Mouse (Mus musculus): Measurements from ENCODE around the gene Hoxb2. TPM values are rescaled to one million over a fixed set of nuclear protein-coding genes. Genes with fewer than 3 reads are reported as not detected.

Gene Hoxb2
- polyA plus RNA-seq, 1 experiment from 2014 or later: 42.9 TPM

- Histone ChIP-seq H3K27me3 (ENCODE audit: control insufficient read depth, insufficient read depth, low read length) (peaks cover 49% of the 10 kb centered on the region), H3K9me3 (ENCODE audit: control insufficient read depth, low read length) (no peaks in the 10 kb centered on the region), H3K27ac (peak overlapping the region; percentile 99), H3K4me2 (replicated peaks) (peak overlapping the region; percentile 71), H3K4me3 (replicated peaks; ENCODE audit: low read length) (peak overlapping the region; percentile 68), H3K4me1 (replicated peaks; ENCODE audit: control insufficient read depth, insufficient read depth, low read length) (peaks cover 33% of the 10 kb centered on the region), H3K9ac (peak overlapping the region; percentile 98), H3K36me3 (replicated peaks; ENCODE audit: control insufficient read depth, insufficient read depth) (0 out of 2 replicates have a peak, but pooled peaks cover 9% of the 10 kb centered on the region)
- WGBS: 1% methylated on average over 22 of the region's 22 CpGs
- DNase-seq (ENCODE audit: low spot score): peak; percentile 75
- ATAC-seq (ENCODE audit: low FRiP score): peak; percentile 69; the same call in 1 of the 2 replicates
These were observed 1.5 kb downstream of the Hoxb2 start for GRCm38 (mm10) chr11:96351831-96352230.

- Histone ChIP-seq H3K4me2 (replicated peaks) (peak overlapping the region; percentile 71), H3K9ac (peak overlapping the region; percentile 98)
These were observed 2.6 kb downstream of the Hoxb2 start for GRCm38 (mm10) chr11:96352691-96353521.

GRCm38 (mm10) chr11:96353522-96353841 is 3.2 kb downstream of the Hoxb2 start:
- Histone ChIP-seq H3K27ac (peak overlapping the region; percentile 99), H3K36me3 (replicated peaks; ENCODE audit: control insufficient read depth, insufficient read depth) (0 out of 2 replicates have a peak, but pooled peaks cover 9% of the 10 kb centered on the region), H3K4me1 (replicated peaks; ENCODE audit: control insufficient read depth, insufficient read depth, low read length) (peaks cover 26% of the 10 kb centered on the region), H3K4me3 (replicated peaks; ENCODE audit: low read length) (peak overlapping the region; percentile 68), H3K9me3 (ENCODE audit: control insufficient read depth, low read length) (no peaks in the 10 kb centered on the region), H3K27me3 (ENCODE audit: control insufficient read depth, insufficient read depth, low read length) (peaks cover 53% of the 10 kb centered on the region), H3K9ac (peak overlapping the region; percentile 98), H3K4me2 (replicated peaks) (peak overlapping the region; percentile 71)
- ATAC-seq (ENCODE audit: low FRiP score) (no peak), DNase-seq (ENCODE audit: low spot score) (no peak)
- 2% methylated on average over 14 of the region's 14 CpGs for WGBS

More at GRCm38 (mm10) chr11:96352691-96353521, 2.6 kb downstream of the Hoxb2 start:
- Histone ChIP-seq H3K4me1 (replicated peaks; ENCODE audit: control insufficient read depth, insufficient read depth, low read length) (peaks cover 31% of the 10 kb centered on the region), H3K27ac (peak overlapping the region; percentile 99), H3K36me3 (replicated peaks; ENCODE audit: control insufficient read depth, insufficient read depth) (0 out of 2 replicates have a peak, but pooled peaks cover 9% of the 10 kb centered on the region), H3K9me3 (ENCODE audit: control insufficient read depth, low read length) (no peaks in the 10 kb centered on the region), H3K27me3 (ENCODE audit: control insufficient read depth, insufficient read depth, low read length) (peaks cover 53% of the 10 kb centered on the region), H3K4me3 (replicated peaks; ENCODE audit: low read length) (peak overlapping the region; percentile 68)
- DNase-seq (ENCODE audit: low spot score) (no peak), ATAC-seq (ENCODE audit: low FRiP score) (no peak)
- under 1% methylated on average over 74 of the region's 75 CpGs for WGBS

GRCm38 (mm10) chr11:96353939-96354338 is 3.6 kb downstream of the Hoxb2 start:
- ATAC-seq (ENCODE audit: low FRiP score): no peak
- peak overlapping the region; percentile 98 for H3K9ac ChIP-seq
- H3K36me3 ChIP-seq (replicated peaks; ENCODE audit: control insufficient read depth, insufficient read depth): 0 out of 2 replicates have a peak, but pooled peaks cover 9% of the 10 kb centered on the region
- peaks cover 52% of the 10 kb centered on the region for H3K27me3 ChIP-seq (ENCODE audit: control insufficient read depth, insufficient read depth, low read length)
- no peaks in the 10 kb centered on the region for H3K9me3 ChIP-seq (ENCODE audit: control insufficient read depth, low read length)
- peak overlapping the region; percentile 68 for H3K4me3 ChIP-seq (replicated peaks; ENCODE audit: low read length)
- peak overlapping the region; percentile 99 for H3K27ac ChIP-seq
- DNase-seq (ENCODE audit: low spot score): no peak
- peaks cover 22% of the 10 kb centered on the region for H3K4me1 ChIP-seq (replicated peaks; ENCODE audit: control insufficient read depth, insufficient read depth, low read length)
- 2% methylated on average over 8 of the region's 8 CpGs for WGBS
- peak overlapping the region; percentile 71 for H3K4me2 ChIP-seq (replicated peaks)

GRCm38 (mm10) chr11:96354376-96354775 is 4.1 kb downstream of the Hoxb2 start:
- peak overlapping the region; percentile 71 for H3K4me2 ChIP-seq (replicated peaks)
- no peaks in the 10 kb centered on the region for H3K9me3 ChIP-seq (ENCODE audit: control insufficient read depth, low read length)
- WGBS: under 1% methylated on average over 25 of the region's 25 CpGs
- 0 out of 2 replicates have a peak, but pooled peaks cover 9% of the 10 kb centered on the region for H3K36me3 ChIP-seq (replicated peaks; ENCODE audit: control insufficient read depth, insufficient read depth)
- H3K27ac ChIP-seq: peak overlapping the region; percentile 99
- peak overlapping the region; percentile 98 for H3K9ac ChIP-seq
- no peak for DNase-seq (ENCODE audit: low spot score)
- H3K4me3 ChIP-seq (replicated peaks; ENCODE audit: low read length): peak overlapping the region; percentile 68
- ATAC-seq (ENCODE audit: low FRiP score): no peak
- peaks cover 53% of the 10 kb centered on the region for H3K27me3 ChIP-seq (ENCODE audit: control insufficient read depth, insufficient read depth, low read length)
- H3K4me1 ChIP-seq (replicated peaks; ENCODE audit: control insufficient read depth, insufficient read depth, low read length): peaks cover 18% of the 10 kb centered on the region

GRCm38 (mm10) chr11:96354801-96355311 is 4.5 kb downstream of the Hoxb2 start:
- peak overlapping the region; percentile 71 for H3K4me2 ChIP-seq (replicated peaks)
- peak overlapping the region; percentile 99 for H3K27ac ChIP-seq
- peak overlapping the region; percentile 98 for H3K9ac ChIP-seq
- peaks cover 53% of the 10 kb centered on the region for H3K27me3 ChIP-seq (ENCODE audit: control insufficient read depth, insufficient read depth, low read length)
- no peak for DNase-seq (ENCODE audit: low spot score)
- H3K4me1 ChIP-seq (replicated peaks; ENCODE audit: control insufficient read depth, insufficient read depth, low read length): peaks cover 14% of the 10 kb centered on the region
- no peak for ATAC-seq (ENCODE audit: low FRiP score)
- 0 out of 2 replicates have a peak, but pooled peaks cover 9% of the 10 kb centered on the region for H3K36me3 ChIP-seq (replicated peaks; ENCODE audit: control insufficient read depth, insufficient read depth)
- H3K9me3 ChIP-seq (ENCODE audit: control insufficient read depth, low read length): no peaks in the 10 kb centered on the region
- WGBS: 3% methylated on average over 9 of the region's 9 CpGs
- H3K4me3 ChIP-seq (replicated peaks; ENCODE audit: low read length): peak overlapping the region; percentile 68

- DNase-seq (ENCODE audit: low spot score): no peak
- Histone ChIP-seq H3K4me2 (replicated peaks) (no peak overlapping the region), H3K9ac (no peak overlapping the region), H3K9me3 (ENCODE audit: control insufficient read depth, low read length) (no peaks in the 10 kb centered on the region), H3K36me3 (replicated peaks; ENCODE audit: control insufficient read depth, insufficient read depth) (no peaks in the 10 kb centered on the region), H3K27ac (no peak overlapping the region), H3K4me1 (replicated peaks; ENCODE audit: control insufficient read depth, insufficient read depth, low read length) (no peaks in the 10 kb centered on the region), H3K27me3 (ENCODE audit: control insufficient read depth, insufficient read depth, low read length) (peaks cover 88% of the 10 kb centered on the region), H3K4me3 (replicated peaks; ENCODE audit: low read length) (no peak overlapping the region)
- no peak for ATAC-seq (ENCODE audit: low FRiP score)
- 14% methylated on average over 5 of the region's 5 CpGs for WGBS
These were observed 13.5 kb downstream of the Hoxb2 start for GRCm38 (mm10) chr11:96363807-96364206.

GRCm38 (mm10) chr11:96365441-96366091 is 15.2 kb downstream of the Hoxb2 start, which contains the start of gene Hoxb1:
Gene Hoxb1 (plus strand): TSS chr11:96365752.
- no peaks in the 10 kb centered on the region for H3K4me1 ChIP-seq (replicated peaks; ENCODE audit: control insufficient read depth, insufficient read depth, low read length)
- H3K36me3 ChIP-seq (replicated peaks; ENCODE audit: control insufficient read depth, insufficient read depth): no peaks in the 10 kb centered on the region
- DNase-seq (ENCODE audit: low spot score) (no peak), ATAC-seq (ENCODE audit: low FRiP score) (no peak)
- no peaks in the 10 kb centered on the region for H3K9me3 ChIP-seq (ENCODE audit: control insufficient read depth, low read length)
- H3K27ac ChIP-seq: no peak within 1 kb of the TSS
- H3K9ac ChIP-seq: no peak within 1 kb of the TSS
- under 1% methylated on average over 26 of the region's 26 CpGs for WGBS
- H3K27me3 ChIP-seq (ENCODE audit: control insufficient read depth, insufficient read depth, low read length): peaks cover 93% of the 10 kb centered on the region
- no peak within 1 kb of the TSS; the same call in 1 of the 2 replicates for H3K4me3 ChIP-seq (replicated peaks; ENCODE audit: low read length)
- H3K4me2 ChIP-seq (replicated peaks): peak within 1 kb of the TSS; percentile 30
